14 mouse cellular contexts compared by ENCODE assay signal in the genomic region with DNA sequence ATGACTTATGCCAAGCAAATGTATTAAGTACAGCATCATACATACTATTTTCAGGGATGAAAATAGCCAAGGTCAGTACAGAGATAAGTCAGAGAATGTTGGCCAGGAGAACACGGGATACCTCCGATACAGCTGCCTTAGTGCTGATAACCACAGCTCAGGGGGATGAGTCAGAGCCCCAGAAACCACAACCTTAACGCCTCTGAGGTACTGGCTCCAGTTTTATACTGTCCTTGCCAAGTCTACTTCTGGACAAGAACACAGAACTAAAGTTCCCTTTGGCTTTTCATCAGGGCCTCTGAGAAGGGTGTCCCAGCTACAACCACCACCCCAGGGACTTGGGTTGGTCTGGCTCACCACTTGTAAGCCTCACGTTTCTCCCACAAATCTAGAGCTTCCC. TPM values are rescaled to one million over a fixed set of nuclear protein-coding genes. Genes with fewer than 3 reads are reported as not detected.
DNase-seq lines count a peak whose midpoint lies in the region; ATAC-seq and TF ChIP-seq lines count a peak whose summit lies in the region.
"Had no signal": no experiment of that assay in that cellular context is flagged by ENCODE, and none has a peak within 500 bp of the region (broad histone marks: within the 10 kb centered on the region; RNA-seq: fewer than 3 reads in every experiment).

No protein-coding gene starts in this region.

- peaks cover 52% of the 10 kb centered on the region for H3K36me3 ChIP-seq in G1E (replicated peaks)
- H3K36me3 ChIP-seq in heart, embryonic 14.5 days (ENCODE audit: control insufficient read depth, insufficient read depth, low read length), result peaks cover 43% of the 10 kb centered on the region
- peaks cover 11% of the 10 kb centered on the region for H3K36me3 ChIP-seq in liver, embryonic 16.5 days (ENCODE audit: control insufficient read depth, insufficient read depth)

- peak overlapping the region; percentile 33 to 63; a peak in 3 of 4 replicates for H3K27ac ChIP-seq in heart, embryonic 14.5 days (replicated peaks in 1 of 2; ENCODE audit: control insufficient read depth in 1 of 2, insufficient read depth in 1 of 2, low read depth in 2 of 2, low read length in 2 of 2)
- no peak overlapping the region for H3K27ac ChIP-seq in liver, embryonic 16.5 days (ENCODE audit: low read length)
- H3K27ac ChIP-seq: hindbrain, embryonic 13.5 days had no signal

- H3K9ac ChIP-seq in heart, embryonic 14.5 days (ENCODE audit: low read length), result no peak overlapping the region
- no peak overlapping the region for H3K9ac ChIP-seq in liver, embryonic 16.5 days (ENCODE audit: low read depth, low read length)
- H3K9ac ChIP-seq: hindbrain, embryonic 13.5 days had no signal

- no peak overlapping the region for H3K4me2 ChIP-seq in heart, embryonic 14.5 days (ENCODE audit: low read length)
- H3K4me2 ChIP-seq in liver, embryonic 16.5 days (ENCODE audit: low read depth, low read length), result no peak overlapping the region
- H3K4me2 ChIP-seq: hindbrain, embryonic 13.5 days had no signal

- H3K9me3 ChIP-seq in G1E (replicated peaks), result no peaks in the 10 kb centered on the region
- no peaks in the 10 kb centered on the region for H3K9me3 ChIP-seq in heart, embryonic 14.5 days (ENCODE audit: control insufficient read depth, low read length)
- no peaks in the 10 kb centered on the region for H3K9me3 ChIP-seq in liver, embryonic 16.5 days (replicated peaks; ENCODE audit: control insufficient read depth, low read length)
- H3K9me3 ChIP-seq: hindbrain, embryonic 13.5 days had no signal

- WGBS in heart, embryonic 14.5 days, result 21% methylated on average over 4 of the region's 4 CpGs
- WGBS in liver, embryonic 16.5 days (ENCODE audit: insufficient replicate concordance), result 17% methylated on average over 4 of the region's 4 CpGs

- peak; percentile 98 for ATAC-seq in G1E (ENCODE audit: extremely low read depth, insufficient number of reproducible peaks, low FRiP score, poor library complexity, severe bottlenecking)
- ATAC-seq in heart, embryonic 14.5 days (ENCODE audit: insufficient number of reproducible peaks, insufficient read depth, low FRiP score, low read depth), result no peak
- peak; percentile 55; the same call in 1 of the 2 replicates for ATAC-seq in liver, embryonic 16.5 days (ENCODE audit: low read depth)

- DNase-seq in G1E (ENCODE audit: low spot score), result peak; percentile 64
- peak; percentile 72 for DNase-seq in adrenal gland, adult 2 months
- no peak for DNase-seq in layer of hippocampus, postnatal 10 days (ENCODE audit: low spot score in 2 of 2)
- no peak for DNase-seq in gastrocnemius, postnatal 25 days
- no peak for DNase-seq in lung, postnatal 4 days
- DNase-seq: kidney, adult 2 months; retina, postnatal 1 day had no signal

- no peak overlapping the region for H3K4me3 ChIP-seq in G1E (ENCODE audit: low read depth, low read length)
- H3K4me3 ChIP-seq in heart, embryonic 14.5 days (ENCODE audit: control insufficient read depth in 1 of 2, insufficient read depth in 1 of 2, low read depth in 1 of 2, low read length in 2 of 2), result no peak overlapping the region
- H3K4me3 ChIP-seq in liver, embryonic 16.5 days (ENCODE audit: low read depth, low read length), result no peak overlapping the region
- H3K4me3 ChIP-seq: erythroblast, embryonic 14.5 days; hindbrain, embryonic 13.5 days had no signal

- H3K27me3 ChIP-seq in G1E (ENCODE audit: insufficient read depth, low read length), result no peaks in the 10 kb centered on the region
- no peaks in the 10 kb centered on the region for H3K27me3 ChIP-seq in heart, embryonic 14.5 days (ENCODE audit: control insufficient read depth, insufficient read depth, low read length)
- H3K27me3 ChIP-seq in liver, embryonic 16.5 days (ENCODE audit: control insufficient read depth, insufficient read depth, low read depth, low read length), result no peaks in the 10 kb centered on the region
- H3K27me3 ChIP-seq: hindbrain, embryonic 13.5 days had no signal

- TF ChIP-seq CTCF in G1E (IDR thresholded peaks at IDR 0.05; ENCODE audit: low read depth, low read length), result no peak

- H3K4me1 ChIP-seq in G1E (ENCODE audit: insufficient read depth, low read depth, low read length), result peaks cover 34% of the 10 kb centered on the region
- peaks cover 4 to 13% of the 10 kb centered on the region in 2 experiments; a peak in 2 of 4 replicates for H3K4me1 ChIP-seq in heart, embryonic 14.5 days (ENCODE audit: control insufficient read depth in 2 of 2, insufficient read depth in 2 of 2, low read length in 2 of 2)
- no peaks in the 10 kb centered on the region; the same call in 1 of the 2 replicates for H3K4me1 ChIP-seq in liver, embryonic 16.5 days (ENCODE audit: control insufficient read depth, low read depth, low read length)
- H3K4me1 ChIP-seq: hindbrain, embryonic 13.5 days had no signal

RNA-seq across cellular contexts. Expression of gene Gm21976, which starts 4.0 kb away (rescaled TPM):
- not detected in 2 replicates for total RNA-seq in G1E (2014; fragmentation: Nextera tagmentation)
- not detected in 2 replicates for total RNA-seq in G1E (2017)
- polyA plus RNA-seq in G1E (2012), result not detected in 2 replicates
- not detected for total RNA-seq in adrenal gland, adult 2 months (2021)
- polyA plus RNA-seq in adrenal gland, adult 2 months (2012; rRNA removed), result not detected in 2 replicates
- not detected in 2 replicates for polyA plus RNA-seq in heart, embryonic 14.5 days (2014; fragmentation: Nextera tagmentation; extraction: Ambion mirVana)
- polyA plus RNA-seq in liver, embryonic 16.5 days (2015; fragmentation: Nextera tagmentation; extraction: Ambion mirVana), result not detected in 2 replicates
- not detected for total RNA-seq in layer of hippocampus, postnatal 10 days (2021)
- not detected for total RNA-seq in gastrocnemius, postnatal 25 days (2021)
- polyA plus RNA-seq: cortical plate, adult 2 months; erythroblast, embryonic 14.5 days; hindbrain, embryonic 13.5 days; kidney, adult 2 months; limb, embryonic 14.5 days; urinary bladder, adult 2 months had no signal

RNA-seq across cellular contexts. Expression of gene Ankra2, which starts 12.8 kb away (rescaled TPM):
- total RNA-seq in G1E (2014; fragmentation: Nextera tagmentation), result 19.8 and 29.0 TPM in 2 replicates
- total RNA-seq in G1E (2017), result 50.0 and 53.0 TPM in 2 replicates
- polyA plus RNA-seq in G1E (2012), result 16.3 and 20.9 TPM in 2 replicates
- total RNA-seq in adrenal gland, adult 2 months (2021), result 10 to 100 TPM; 22.0 to 24.7 TPM
- 12.2 and 15.4 TPM in 2 replicates for polyA plus RNA-seq in adrenal gland, adult 2 months (2012; rRNA removed)
- 19.2 and 24.1 TPM in 2 replicates for polyA plus RNA-seq in heart, embryonic 14.5 days (2014; fragmentation: Nextera tagmentation; extraction: Ambion mirVana)
- polyA plus RNA-seq in liver, embryonic 16.5 days (2015; fragmentation: Nextera tagmentation; extraction: Ambion mirVana), result 6.6 and 6.7 TPM in 2 replicates
- total RNA-seq in layer of hippocampus, postnatal 10 days (2021), result 10 to 100 TPM; 59.2 to 60.1 TPM
- 10 to 100 TPM; 13.8 to 13.9 TPM for total RNA-seq in gastrocnemius, postnatal 25 days (2021)

RNA-seq across cellular contexts. Expression of gene Utp15, which starts 12.8 kb away (rescaled TPM):
- total RNA-seq in G1E (2014; fragmentation: Nextera tagmentation), result 49.2 and 51.6 TPM in 2 replicates
- total RNA-seq in G1E (2017), result 73.7 and 81.2 TPM in 2 replicates
- polyA plus RNA-seq in G1E (2012), result 21.3 and 22.4 TPM in 2 replicates
- total RNA-seq in adrenal gland, adult 2 months (2021), result 10 to 100 TPM; 16.1 to 18.7 TPM
- polyA plus RNA-seq in adrenal gland, adult 2 months (2012; rRNA removed), result 2.1 and 2.5 TPM in 2 replicates
- polyA plus RNA-seq in heart, embryonic 14.5 days (2014; fragmentation: Nextera tagmentation; extraction: Ambion mirVana), result 16.2 TPM in 2 replicates
- 10.0 and 10.6 TPM in 2 replicates for polyA plus RNA-seq in liver, embryonic 16.5 days (2015; fragmentation: Nextera tagmentation; extraction: Ambion mirVana)
- total RNA-seq in layer of hippocampus, postnatal 10 days (2021), result 10 to 100 TPM; 22.3 to 22.6 TPM
- 1 to 10 TPM; 3.4 to 4.1 TPM for total RNA-seq in gastrocnemius, postnatal 25 days (2021)

RNA-seq across cellular contexts. Expression of gene Btf3, which starts 41.2 kb away (rescaled TPM):
- 982 and 1,121 TPM in 2 replicates for total RNA-seq in G1E (2014; fragmentation: Nextera tagmentation)
- 2,215 and 2,347 TPM in 2 replicates for total RNA-seq in G1E (2017)
- polyA plus RNA-seq in G1E (2012), result 141 and 144 TPM in 2 replicates
- total RNA-seq in adrenal gland, adult 2 months (2021), result 100 to 1,000 TPM; 331 to 381 TPM
- 20.2 and 21.6 TPM in 2 replicates for polyA plus RNA-seq in adrenal gland, adult 2 months (2012; rRNA removed)
- polyA plus RNA-seq in heart, embryonic 14.5 days (2014; fragmentation: Nextera tagmentation; extraction: Ambion mirVana), result 400 and 431 TPM in 2 replicates
- 258 and 312 TPM in 2 replicates for polyA plus RNA-seq in liver, embryonic 16.5 days (2015; fragmentation: Nextera tagmentation; extraction: Ambion mirVana)
- 100 to 1,000 TPM; 240 to 268 TPM for total RNA-seq in layer of hippocampus, postnatal 10 days (2021)
- 100 to 1,000 TPM; 194 to 210 TPM for total RNA-seq in gastrocnemius, postnatal 25 days (2021)

Comparison
In these comparisons a context has a peak if more than half of its experiments do, and no peak if none do; other contexts are left out.
1. DNase-seq: peak in G1E (single experiment) and adrenal gland, adult 2 months (single experiment); none in layer of hippocampus, postnatal 10 days (0 of 2), gastrocnemius, postnatal 25 days (single experiment) and lung, postnatal 4 days (0 of 2).